Mouse (Mus musculus): ENCODE measurements around the gene Wbp4. TPM values are rescaled to one million over a fixed set of nuclear protein-coding genes. Genes with fewer than 3 reads are reported as not detected.
"Not testable (repeated sequence)": the region's sequence is repeated elsewhere in the genome, so short reads cannot be mapped to it uniquely, and the experiment has no call there.

Wbp4 gene
- polyA plus RNA-seq, 1 experiment from 2014 or later = 46.8 TPM

DNA sequence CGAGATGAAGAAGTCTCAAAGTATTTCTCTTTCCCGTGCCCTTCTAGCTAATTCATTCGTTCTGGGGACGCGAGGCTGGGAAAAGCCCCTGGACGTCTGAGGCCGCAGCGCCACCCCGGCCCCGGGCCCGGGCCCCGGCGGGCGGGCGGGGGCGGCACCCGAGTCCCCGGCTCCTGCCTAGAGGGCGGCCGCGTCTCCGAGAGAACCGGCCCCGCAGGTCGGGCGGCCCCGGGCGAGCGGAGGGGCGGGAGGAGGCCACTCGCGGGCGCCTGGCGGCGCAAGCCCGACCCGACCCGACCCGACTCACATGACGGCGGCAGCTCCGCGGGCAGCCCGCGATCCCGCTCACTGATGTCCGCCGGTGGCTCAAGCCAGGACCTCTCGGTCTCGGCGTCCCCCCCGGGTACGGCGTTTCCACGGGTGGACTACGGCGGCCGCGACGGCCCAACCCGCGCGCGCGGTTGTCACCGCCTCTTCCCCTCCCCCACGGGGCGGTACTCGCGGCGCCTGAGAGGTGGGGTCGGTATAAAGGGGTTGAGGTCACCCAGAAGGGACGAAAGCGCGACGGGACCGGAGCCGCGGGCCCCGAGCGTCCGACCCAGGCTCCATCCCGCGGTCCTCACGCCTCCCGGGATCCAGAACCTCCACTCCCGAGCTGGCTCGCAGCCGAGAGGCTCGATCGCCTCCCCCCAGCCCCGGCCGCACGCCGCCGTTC, 539 bp downstream of the Wbp4 start, which contains the start of gene Elf1:
Gene Elf1 (plus strand): TSS at position 571 of the 715 bp plus-strand sequence.
- Histone ChIP-seq H3K36me3 (peaks cover 9% of the 10 kb centered on the region), H3K4me3 (peak within 1 kb of the TSS; percentile 82), H3K4me1 (peaks cover 41% of the 10 kb centered on the region), H3K9ac (replicated peaks) (peak within 1 kb of the TSS; percentile 95), H3K4me2 (replicated peaks) (peak within 1 kb of the TSS; percentile 60), H3K27me3 (no peaks in the 10 kb centered on the region), H3K27ac (replicated peaks) (peak within 1 kb of the TSS; percentile 100), H3K9me3 (no peaks in the 10 kb centered on the region)
- WGBS = 1% methylated on average over 73 of the region's 96 CpGs
- peak; percentile 82 for ATAC-seq (replicated peaks)

DNA sequence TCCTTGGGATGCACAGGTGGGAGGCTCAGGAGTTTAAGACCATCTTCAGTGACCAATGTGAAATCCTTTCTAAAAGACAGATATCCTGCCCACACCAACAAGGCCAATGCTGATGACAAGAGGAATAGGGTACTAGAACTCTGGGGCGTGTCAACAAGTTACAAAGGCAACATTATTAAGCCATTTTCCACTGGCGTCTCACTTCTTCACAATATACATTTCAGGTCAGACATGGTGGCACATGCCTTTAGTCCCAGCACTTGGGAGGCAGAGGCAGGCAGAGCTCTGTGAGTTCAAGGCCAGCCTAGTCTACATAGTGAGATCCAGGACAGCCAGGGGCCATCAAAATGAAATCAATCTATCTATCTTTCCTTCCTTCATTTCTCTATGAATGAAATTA, 7.9 kb downstream of the Wbp4 start:
- H3K9me3 ChIP-seq = no peaks in the 10 kb centered on the region
- H3K27me3 ChIP-seq = no peaks in the 10 kb centered on the region
- WGBS = 90% methylated on average over 2 of the region's 2 CpGs
- H3K4me3 ChIP-seq = no peak overlapping the region
- H3K4me1 ChIP-seq = peaks cover 6% of the 10 kb centered on the region; the same call in 1 of the 2 replicates
- no peak overlapping the region for H3K27ac ChIP-seq (replicated peaks)
- H3K9ac ChIP-seq (replicated peaks) = no peak overlapping the region
- H3K4me2 ChIP-seq (replicated peaks) = no peak overlapping the region
- ATAC-seq (replicated peaks) = no peak
- peaks cover 70% of the 10 kb centered on the region for H3K36me3 ChIP-seq

- no peaks in the 10 kb centered on the region for H3K9me3 ChIP-seq
- ATAC-seq (replicated peaks) = no peak
- H3K4me2 ChIP-seq (replicated peaks) = no peak overlapping the region
- H3K36me3 ChIP-seq = peaks cover 80% of the 10 kb centered on the region
- no peak overlapping the region for H3K4me3 ChIP-seq
- no peak overlapping the region for H3K27ac ChIP-seq (replicated peaks)
- no peaks in the 10 kb centered on the region for H3K27me3 ChIP-seq
- no peak overlapping the region for H3K9ac ChIP-seq (replicated peaks)
- WGBS = 23% methylated on average over 3 of the region's 3 CpGs
- no peaks in the 10 kb centered on the region for H3K4me1 ChIP-seq
Observed at GRCm38 (mm10) chr14:79467621-79468020, 13.7 kb downstream of the Wbp4 start.

DNA sequence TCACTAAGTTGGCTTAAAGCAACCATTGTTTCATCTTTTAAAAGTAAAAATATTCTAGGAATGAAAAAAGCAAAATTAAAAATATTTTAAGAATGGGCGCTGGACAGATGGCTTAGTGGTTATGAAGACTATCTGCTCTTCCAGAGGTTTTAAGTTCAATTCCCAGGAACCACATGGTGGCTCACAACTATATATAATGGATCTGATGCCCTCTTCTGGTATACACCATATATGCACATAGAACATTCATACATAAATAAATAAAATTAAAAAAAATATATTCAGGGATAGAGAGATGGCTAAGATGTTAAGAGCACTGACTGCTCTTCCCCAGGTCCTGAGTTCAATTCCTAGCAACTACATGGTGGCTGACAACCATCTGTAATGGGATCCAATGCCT, 15.7 kb downstream of the Wbp4 start:
- Histone ChIP-seq H3K27ac (replicated peaks) (no peak overlapping the region), H3K4me2 (replicated peaks) (no peak overlapping the region), H3K4me1 (no peaks in the 10 kb centered on the region), H3K9me3 (no peaks in the 10 kb centered on the region), H3K36me3 (peaks cover 77% of the 10 kb centered on the region), H3K27me3 (no peaks in the 10 kb centered on the region), H3K4me3 (no peak overlapping the region), H3K9ac (replicated peaks) (no peak overlapping the region)
- 84% methylated on average over 1 of the region's 1 CpGs for WGBS
- no peak for ATAC-seq (replicated peaks)

DNA sequence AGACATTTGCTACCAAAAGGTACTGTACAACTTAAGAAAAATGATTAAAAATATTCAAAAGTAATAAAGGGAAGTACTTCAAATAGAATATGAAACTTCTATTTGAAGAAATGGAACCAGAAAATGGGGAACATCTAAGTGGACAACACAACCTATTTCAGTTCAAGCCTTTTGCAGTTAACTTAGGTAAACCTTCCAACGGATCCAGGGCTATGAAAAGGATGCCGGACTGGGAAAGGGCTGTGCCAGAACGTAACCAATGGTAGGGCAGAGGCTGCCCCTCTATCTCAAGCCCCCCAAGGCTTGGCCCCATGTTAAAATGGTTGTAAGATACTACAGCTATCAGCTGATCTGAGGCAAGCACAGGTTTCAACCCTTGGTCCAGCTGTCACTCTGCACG, 20.3 kb downstream of the Wbp4 start:
- Histone ChIP-seq H3K27me3 (no peaks in the 10 kb centered on the region), H3K9ac (replicated peaks) (no peak overlapping the region), H3K36me3 (peaks cover 49% of the 10 kb centered on the region), H3K4me3 (no peak overlapping the region), H3K4me1 (no peaks in the 10 kb centered on the region), H3K27ac (replicated peaks) (no peak overlapping the region), H3K9me3 (no peaks in the 10 kb centered on the region), H3K4me2 (replicated peaks) (no peak overlapping the region)
- ATAC-seq (replicated peaks) = no peak
- WGBS = 90% methylated on average over 4 of the region's 4 CpGs

DNA sequence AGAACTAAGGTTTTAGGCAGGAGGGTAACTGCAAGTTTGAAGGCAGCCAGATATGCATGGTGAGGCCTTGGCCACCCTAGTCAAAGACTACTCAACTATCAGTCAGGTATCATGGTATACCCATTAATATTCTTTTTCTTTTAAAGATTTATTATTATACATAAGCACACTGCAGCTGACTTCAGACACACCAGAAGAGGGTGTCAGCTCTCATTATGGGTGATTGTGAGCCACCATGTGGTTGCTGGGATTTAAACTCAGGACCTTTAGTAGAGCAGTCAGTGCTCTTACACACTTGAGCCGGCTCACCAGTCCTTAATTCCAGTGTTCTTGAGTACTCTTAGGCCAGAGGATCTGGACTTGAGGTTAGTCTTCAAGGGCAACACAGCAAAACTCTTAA, 20.9 kb downstream of the Wbp4 start:
- no peaks in the 10 kb centered on the region for H3K9me3 ChIP-seq
- H3K27ac ChIP-seq (replicated peaks) = no peak overlapping the region
- ATAC-seq (replicated peaks) = no peak
- WGBS = 79% methylated on average over 1 of the region's 1 CpGs
- H3K4me2 ChIP-seq (replicated peaks) = no peak overlapping the region
- no peaks in the 10 kb centered on the region for H3K4me1 ChIP-seq
- H3K9ac ChIP-seq (replicated peaks) = no peak overlapping the region
- H3K36me3 ChIP-seq = peaks cover 43% of the 10 kb centered on the region
- H3K4me3 ChIP-seq = no peak overlapping the region
- H3K27me3 ChIP-seq = no peaks in the 10 kb centered on the region

- not testable (repeated sequence) for H3K9ac ChIP-seq (replicated peaks); H3K27ac ChIP-seq (replicated peaks); H3K9me3 ChIP-seq; H3K4me1 ChIP-seq; H3K36me3 ChIP-seq; H3K27me3 ChIP-seq; H3K4me3 ChIP-seq; H3K4me2 ChIP-seq (replicated peaks)
- WGBS = 100% methylated on average over 8 of the region's 10 CpGs
- peak; percentile 39 for ATAC-seq (replicated peaks)
Observed at GRCm38 (mm10) chr14:79452591-79452934, 28.8 kb downstream of the Wbp4 start.

DNA sequence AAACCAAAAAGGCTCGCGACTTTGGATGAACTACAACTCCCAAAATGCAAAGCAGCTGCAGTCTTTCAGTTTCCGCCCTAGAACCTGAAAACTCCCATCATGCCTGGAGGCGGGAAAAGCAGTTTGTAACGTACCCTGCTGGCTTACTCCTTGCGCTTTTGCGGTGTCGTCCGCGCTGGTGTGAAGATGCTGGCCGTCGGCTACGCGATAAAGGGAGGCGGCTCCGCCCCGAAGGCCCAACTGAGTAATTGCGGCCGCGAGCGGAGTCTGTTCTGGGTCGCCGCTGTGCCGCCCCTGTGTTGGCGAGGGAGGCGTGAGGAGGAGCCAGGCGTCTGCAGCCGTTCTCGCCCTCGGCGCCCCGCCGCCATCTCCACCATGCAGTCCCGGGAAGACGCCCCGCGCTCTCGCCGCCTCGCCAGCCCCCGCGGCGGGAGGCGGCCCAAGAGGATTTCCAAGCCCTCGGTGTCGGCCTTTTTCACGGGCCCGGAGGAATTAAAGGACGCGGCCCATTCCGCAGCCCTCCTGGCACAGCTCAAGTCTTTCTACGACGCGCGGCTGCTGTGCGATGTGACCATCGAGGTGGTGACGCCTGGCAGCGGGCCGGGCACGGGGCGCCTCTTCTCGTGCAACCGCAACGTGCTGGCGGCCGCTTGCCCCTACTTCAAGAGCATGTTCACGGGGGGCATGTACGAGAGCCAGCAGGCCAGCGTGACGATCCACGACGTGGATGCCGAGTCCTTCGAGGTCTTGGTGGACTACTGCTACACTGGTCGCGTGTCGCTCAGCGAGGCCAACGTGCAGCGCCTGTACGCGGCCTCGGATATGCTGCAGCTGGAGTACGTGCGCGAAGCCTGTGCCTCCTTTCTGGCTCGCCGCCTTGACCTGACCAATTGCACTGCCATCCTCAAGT, 29.4 kb downstream of the Wbp4 start, which contains the start of gene Kbtbd6:
Gene Kbtbd6 (plus strand): TSS at position 155 of the 910 bp plus-strand sequence.
- Histone ChIP-seq H3K4me2 (replicated peaks) (peak within 1 kb of the TSS; percentile 73), H3K9ac (replicated peaks) (peak within 1 kb of the TSS; percentile 51), H3K27ac (replicated peaks) (peak within 1 kb of the TSS; percentile 63), H3K4me3 (peak within 1 kb of the TSS; percentile 72)
- H3K4me1 ChIP-seq, H3K27me3 ChIP-seq, H3K36me3 ChIP-seq, H3K9me3 ChIP-seq: not testable (repeated sequence)
- 17% methylated on average over 45 of the region's 89 CpGs for WGBS
- peak; percentile 92 for ATAC-seq (replicated peaks)

DNA sequence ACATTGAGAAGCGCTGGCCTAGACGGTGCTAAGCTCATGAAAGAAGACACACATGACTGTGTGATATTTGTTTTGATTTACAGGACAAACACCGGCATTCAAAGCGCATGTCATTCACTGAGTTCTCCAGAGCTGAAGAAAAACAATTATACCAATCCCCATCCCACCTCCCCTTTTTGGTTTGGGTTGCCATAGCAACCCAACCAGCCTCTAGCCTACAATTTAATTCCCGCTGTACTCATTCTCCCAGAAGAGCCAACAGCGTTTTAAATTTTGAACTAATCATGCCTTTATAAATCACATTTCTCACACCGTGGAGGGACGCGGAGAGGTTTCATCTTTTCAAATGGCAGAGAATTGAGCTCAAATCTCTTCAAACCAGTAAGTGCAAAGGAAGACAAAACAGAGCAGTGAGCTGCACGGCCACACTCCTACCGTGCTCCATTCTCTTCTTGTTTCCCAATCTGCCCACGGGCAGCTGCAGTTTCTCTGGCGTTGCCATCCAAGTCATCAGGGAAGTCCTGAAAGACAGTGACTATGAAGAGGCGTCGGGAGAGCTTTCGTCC, 36.2 kb downstream of the Wbp4 start:
- peaks cover 17% of the 10 kb centered on the region for H3K4me1 ChIP-seq
- H3K9me3 ChIP-seq = no peaks in the 10 kb centered on the region
- peak overlapping the region; percentile 87 for H3K27ac ChIP-seq (replicated peaks)
- ATAC-seq (replicated peaks) = peak; percentile 87
- no peaks in the 10 kb centered on the region for H3K36me3 ChIP-seq
- H3K4me3 ChIP-seq = peak overlapping the region; percentile 38
- no peaks in the 10 kb centered on the region for H3K27me3 ChIP-seq
- peak overlapping the region; percentile 32; the same call in 1 of the 2 replicates for H3K9ac ChIP-seq (replicated peaks)
- 4% methylated on average over 16 of the region's 16 CpGs for WGBS
- H3K4me2 ChIP-seq (replicated peaks) = peak overlapping the region; percentile 51

GRCm38 (mm10) chr14:79444601-79445000, 36.7 kb downstream of the Wbp4 start:
- H3K4me3 ChIP-seq = peak overlapping the region; percentile 38; the same call in 1 of the 2 replicates

DNA sequence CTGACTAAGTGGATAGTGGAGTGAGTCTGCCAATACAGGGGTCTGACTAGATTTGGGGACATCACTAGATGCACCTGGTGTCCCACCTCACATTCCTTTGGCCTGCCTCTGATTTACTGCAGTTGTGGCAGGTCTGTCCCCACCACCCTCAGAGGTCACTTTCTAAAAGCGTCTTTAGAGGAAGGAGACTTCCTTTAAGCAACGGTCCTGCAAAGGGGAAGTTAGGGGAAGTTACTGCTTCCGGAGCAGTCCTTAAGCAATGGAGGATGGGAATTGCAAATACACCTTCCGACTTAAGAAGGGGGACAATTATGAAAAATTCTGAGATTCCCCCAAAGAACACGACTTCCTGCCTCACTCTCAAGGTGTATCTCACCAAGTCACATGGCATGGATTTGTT, 39.9 kb downstream of the Wbp4 start:
- H3K4me1 ChIP-seq = peaks cover 17% of the 10 kb centered on the region
- no peaks in the 10 kb centered on the region for H3K27me3 ChIP-seq
- no peaks in the 10 kb centered on the region for H3K36me3 ChIP-seq
- no peak overlapping the region for H3K9ac ChIP-seq (replicated peaks)
- no peak for ATAC-seq (replicated peaks)
- WGBS = 86% methylated on average over 5 of the region's 5 CpGs
- no peak overlapping the region for H3K4me2 ChIP-seq (replicated peaks)
- H3K27ac ChIP-seq (replicated peaks) = no peak overlapping the region
- no peak overlapping the region for H3K4me3 ChIP-seq
- no peaks in the 10 kb centered on the region for H3K9me3 ChIP-seq

More at GRCm38 (mm10) chr14:79444601-79445000, 36.7 kb downstream of the Wbp4 start:
- Histone ChIP-seq H3K27ac (replicated peaks) (peak overlapping the region; percentile 87), H3K4me2 (replicated peaks) (peak overlapping the region; percentile 51), H3K9me3 (no peaks in the 10 kb centered on the region), H3K36me3 (no peaks in the 10 kb centered on the region), H3K4me1 (peaks cover 17% of the 10 kb centered on the region), H3K27me3 (no peaks in the 10 kb centered on the region), H3K9ac (replicated peaks) (no peak overlapping the region)
- whole genome bisulfite sequencing = 66% methylated on average over 9 of the region's 9 CpGs
- ATAC-seq (replicated peaks) = peak; percentile 29

DNA sequence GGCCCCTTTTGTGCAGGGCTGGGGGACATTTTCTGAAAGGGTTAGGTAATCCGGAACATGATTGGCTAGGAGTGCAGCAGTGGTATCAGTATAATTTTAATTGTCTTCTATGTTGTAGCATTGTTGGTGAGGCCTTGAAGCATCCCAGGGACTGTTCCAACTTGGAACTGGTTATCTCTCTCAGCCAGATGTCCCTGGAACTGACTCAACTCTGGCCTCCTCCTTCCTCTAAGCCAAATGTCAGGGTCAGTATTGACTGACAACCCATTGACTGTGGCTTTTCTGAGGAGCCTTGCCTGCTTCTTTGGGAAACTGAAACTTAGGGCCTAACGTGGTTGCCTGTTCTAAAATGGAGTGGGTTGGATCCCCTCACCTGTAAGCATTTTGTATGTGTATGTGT, 40.7 kb downstream of the Wbp4 start:
- H3K4me3 ChIP-seq = no peak overlapping the region
- H3K36me3 ChIP-seq = no peaks in the 10 kb centered on the region
- no peak for ATAC-seq (replicated peaks)
- no peak overlapping the region for H3K4me2 ChIP-seq (replicated peaks)
- no peaks in the 10 kb centered on the region for H3K9me3 ChIP-seq
- H3K9ac ChIP-seq (replicated peaks) = no peak overlapping the region
- WGBS = 88% methylated on average over 2 of the region's 2 CpGs
- H3K27me3 ChIP-seq = no peaks in the 10 kb centered on the region
- no peak overlapping the region for H3K27ac ChIP-seq (replicated peaks)
- H3K4me1 ChIP-seq = peaks cover 13% of the 10 kb centered on the region

Measured in forebrain, embryonic 15.5 days (tissue).